Mouse (Mus musculus) ZHBTc4 (cell line): Measurements from ENCODE around the gene Hoxd13.

ENCODE experiments used
- DNase-seq: peaks from one replicate; pipeline ENCODE4 v3.0.0-alpha.2; 2011; ENCODE audit warnings: low read depth, low spot score

Hoxd13 gene

DNA sequence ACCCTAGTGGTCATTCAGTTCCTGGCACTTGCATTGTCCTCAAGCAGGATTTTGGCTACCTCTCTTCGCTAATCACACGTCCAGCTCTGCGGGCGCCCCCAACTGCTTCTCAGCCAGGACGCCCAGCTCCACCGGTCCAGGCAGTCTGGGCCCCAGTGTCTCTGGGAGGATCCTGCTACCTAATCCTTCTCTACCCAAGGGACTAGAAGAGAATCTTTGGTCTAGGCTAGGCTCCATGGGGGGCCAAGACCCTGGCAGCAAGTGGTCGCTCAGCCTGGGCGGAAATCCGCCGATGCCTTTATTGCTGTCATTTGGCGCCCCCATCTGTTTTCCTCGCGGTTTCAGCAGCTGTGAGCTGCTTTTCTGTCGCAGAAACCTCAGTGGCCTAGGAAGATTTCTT lies 6.4 kb upstream of the Hoxd13 start:
- peak; percentile 60 for DNase-seq

DNA sequence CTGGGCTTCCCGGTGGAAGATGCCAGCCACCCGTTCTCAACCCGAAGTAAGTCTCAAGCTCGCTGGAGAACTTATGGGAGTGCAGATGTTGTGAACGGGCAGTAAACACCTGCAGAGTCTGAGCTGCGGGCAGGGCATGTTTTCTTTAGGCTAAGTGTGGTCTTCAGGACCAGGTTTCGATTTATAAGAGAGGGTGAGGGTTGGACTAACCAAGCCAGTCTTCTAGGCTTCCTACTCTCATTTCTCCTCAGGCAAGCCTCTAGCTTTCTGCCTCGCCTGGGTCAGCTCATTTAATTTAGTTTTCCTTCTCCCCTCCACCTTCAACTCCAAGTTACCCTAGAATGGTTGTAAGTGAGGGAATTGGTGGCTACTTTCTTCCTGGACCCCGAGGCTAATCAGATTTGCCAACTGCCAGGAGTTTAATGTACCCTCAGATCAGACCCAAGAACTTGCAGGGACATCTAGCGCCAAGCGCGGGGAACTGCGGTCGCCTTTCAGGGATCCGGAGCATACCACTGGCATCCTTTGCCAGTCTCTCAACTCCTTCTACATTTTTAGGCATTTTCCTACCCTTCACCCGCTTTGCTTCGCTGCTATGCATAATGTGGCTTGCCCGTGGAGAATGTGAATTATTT lies 4.7 kb upstream of the Hoxd13 start:
- DNase-seq = peak; percentile 62

DNA sequence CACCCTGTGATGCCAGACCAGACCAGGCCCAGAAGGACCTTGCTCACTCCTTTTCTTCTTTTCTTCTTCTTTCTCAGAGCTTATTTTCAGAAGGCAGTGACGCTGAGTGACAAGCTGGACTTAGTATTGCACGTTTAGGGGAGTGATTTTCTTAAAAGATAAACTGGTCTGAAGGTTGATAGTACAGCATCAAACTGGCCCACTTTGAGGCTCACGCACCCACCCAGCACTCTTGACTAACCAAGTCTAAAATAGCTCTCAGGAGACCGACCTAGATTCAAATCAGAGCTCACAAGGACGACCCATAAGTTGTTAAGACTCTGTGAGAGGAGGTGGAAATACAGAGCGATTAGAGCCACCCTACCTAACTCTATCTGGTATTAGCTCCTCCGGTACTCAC lies 1.7 kb upstream of the Hoxd13 start:
- DNase-seq = peak; percentile 9

DNA sequence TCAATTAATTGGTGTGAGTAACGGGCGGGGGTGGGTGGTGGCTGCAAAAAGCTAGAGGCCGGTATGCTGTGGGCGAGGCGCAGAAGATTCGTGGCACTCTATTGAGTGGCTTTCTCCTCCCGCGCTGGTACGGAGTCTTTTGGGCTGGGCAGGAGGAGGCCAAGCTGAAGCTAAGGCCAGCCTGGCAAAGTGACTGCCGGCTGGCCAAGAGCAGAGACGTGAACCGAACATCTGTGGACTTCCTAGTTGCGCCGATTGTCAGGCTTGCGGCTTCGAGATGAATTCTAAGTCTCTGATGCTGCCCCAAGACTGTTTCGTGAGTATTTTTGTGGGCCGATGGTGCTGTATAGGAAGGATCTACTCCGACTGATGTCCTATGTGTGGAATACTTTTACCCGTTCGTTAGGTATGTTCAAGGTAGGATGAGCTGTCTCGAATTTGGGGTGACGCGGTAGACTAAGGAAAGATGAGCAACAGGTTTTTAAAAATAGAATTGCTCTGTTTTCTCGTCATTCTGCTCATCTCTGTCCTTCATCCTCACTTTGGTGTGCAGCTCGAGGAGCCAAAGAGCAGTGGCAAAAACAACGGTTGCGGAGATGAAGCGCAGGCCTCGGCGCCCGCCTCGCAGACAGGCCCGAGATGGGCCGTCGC lies 794 bp upstream of the Hoxd13 start:
- peak; percentile 58 for DNase-seq

DNA sequence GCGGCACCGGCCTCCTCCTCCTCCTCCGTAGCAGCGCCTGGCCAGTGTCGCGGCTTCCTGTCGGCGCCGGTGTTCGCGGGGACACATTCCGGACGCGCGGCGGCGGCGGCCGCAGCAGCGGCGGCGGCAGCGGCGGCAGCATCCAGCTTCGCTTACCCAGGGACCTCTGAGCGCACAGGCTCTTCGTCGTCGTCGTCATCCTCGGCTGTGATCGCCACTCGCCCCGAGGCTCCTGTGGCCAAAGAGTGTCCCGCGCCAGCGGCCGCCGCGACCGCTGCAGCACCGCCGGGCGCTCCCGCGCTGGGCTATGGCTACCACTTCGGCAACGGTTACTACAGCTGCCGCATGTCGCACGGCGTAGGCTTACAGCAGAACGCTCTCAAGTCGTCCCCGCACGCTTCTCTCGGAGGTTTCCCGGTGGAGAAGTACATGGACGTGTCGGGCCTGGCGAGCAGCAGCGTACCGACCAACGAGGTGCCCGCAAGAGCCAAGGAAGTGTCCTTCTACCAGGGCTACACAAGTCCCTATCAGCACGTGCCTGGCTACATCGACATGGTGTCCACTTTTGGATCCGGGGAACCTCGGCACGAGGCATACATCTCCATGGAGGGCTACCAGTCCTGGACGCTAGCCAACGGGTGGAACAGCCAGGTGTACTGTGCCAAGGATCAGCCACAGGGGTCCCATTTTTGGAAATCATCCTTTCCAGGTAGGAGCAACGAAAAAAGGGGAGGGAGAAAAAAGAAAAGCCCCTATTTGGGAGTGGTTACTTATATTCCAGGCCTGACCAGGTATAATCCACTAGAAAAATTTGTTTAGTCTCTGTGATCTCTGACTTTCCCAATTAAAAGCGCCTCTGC lies 490 bp downstream of the Hoxd13 start:
- peak; percentile 71 for DNase-seq

DNA sequence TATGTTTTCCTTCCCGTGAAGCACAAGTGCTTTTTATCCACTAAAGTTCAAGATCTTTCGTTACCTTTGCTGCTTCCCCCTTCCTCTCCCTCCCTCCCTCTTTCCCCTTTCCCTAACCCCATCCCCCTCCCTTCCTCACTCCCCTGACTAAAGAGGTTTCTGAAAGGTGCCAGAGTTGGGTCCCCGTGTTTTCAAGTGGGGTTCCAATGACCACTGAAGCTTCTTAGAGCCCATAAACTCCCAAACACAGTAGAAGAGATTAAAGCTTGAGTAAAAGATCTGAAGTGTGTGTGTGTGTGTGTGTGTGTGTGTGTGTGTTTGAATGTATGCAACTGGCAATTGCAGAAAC lies 1.1 kb downstream of the Hoxd13 start:
- peak; percentile 39 for DNase-seq

DNA sequence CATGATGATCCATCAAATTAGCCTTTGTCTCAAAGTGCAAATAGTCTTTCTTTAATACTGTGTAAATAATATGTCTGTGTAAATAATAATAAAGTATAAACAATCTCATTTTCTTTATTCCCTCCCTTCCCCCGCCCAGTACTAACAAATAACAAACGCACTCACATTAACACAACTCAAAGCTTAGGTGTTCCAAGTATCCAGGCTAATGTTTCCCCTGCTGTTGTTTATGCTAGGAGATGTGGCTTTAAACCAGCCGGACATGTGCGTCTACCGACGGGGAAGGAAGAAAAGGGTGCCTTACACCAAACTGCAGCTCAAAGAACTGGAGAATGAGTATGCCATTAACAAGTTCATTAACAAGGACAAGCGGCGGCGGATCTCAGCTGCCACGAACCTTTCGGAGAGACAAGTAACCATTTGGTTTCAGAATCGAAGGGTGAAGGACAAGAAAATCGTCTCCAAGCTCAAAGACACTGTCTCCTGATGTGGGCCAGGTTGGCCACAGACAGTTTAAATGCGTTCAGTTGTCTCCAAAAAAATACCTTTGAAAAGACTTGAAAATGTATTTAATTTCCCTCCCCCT lies 1.6 kb downstream of the Hoxd13 start:
- peak; percentile 48 for DNase-seq

DNA sequence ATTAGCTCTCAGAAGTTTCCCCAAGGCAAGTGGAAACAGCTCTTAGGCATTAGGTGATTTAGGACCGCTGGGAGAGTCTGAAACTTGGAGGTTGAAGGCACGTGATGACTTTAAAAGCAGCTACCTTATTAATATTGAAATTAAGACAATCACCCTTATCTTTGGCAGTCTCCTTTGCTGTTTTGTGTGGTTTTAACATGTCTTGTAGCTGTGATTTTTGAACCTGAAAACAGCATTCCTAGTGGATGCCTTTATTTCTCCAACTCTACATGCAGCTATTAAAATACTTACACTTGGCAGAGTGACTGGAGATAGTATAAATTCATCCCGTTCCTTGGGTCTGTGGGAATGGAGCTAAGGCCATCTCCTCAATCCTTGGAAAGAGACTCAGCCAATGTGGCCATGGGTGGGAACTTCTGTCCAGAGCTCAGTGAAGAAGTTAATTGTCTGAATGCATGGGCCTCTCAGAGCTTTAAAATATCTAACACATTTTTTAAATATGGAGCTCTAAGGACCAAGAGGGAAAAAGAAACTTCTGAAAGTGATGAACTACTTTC lies 2.6 kb downstream of the Hoxd13 start:
- no peak for DNase-seq

DNA sequence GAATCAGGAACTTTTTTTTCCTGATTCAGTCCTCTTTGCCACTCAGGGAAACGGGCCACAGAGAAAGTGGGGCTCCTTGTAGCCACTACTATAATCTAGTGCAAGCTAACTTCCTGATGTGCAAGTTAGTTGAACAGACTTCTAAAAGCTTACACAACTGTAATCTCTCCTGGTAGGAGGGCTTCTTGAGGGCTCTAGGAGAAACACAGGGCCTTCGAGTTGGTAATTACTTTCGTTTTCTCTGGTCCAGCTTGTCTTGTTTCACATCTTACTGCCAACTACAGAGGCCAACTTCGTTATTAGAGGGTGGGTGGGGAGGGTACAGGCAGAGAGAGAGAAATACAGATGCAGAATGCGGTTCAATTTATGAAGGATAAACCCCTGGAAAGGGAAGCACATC lies 3.7 kb downstream of the Hoxd13 start:
- DNase-seq = no peak

DNA sequence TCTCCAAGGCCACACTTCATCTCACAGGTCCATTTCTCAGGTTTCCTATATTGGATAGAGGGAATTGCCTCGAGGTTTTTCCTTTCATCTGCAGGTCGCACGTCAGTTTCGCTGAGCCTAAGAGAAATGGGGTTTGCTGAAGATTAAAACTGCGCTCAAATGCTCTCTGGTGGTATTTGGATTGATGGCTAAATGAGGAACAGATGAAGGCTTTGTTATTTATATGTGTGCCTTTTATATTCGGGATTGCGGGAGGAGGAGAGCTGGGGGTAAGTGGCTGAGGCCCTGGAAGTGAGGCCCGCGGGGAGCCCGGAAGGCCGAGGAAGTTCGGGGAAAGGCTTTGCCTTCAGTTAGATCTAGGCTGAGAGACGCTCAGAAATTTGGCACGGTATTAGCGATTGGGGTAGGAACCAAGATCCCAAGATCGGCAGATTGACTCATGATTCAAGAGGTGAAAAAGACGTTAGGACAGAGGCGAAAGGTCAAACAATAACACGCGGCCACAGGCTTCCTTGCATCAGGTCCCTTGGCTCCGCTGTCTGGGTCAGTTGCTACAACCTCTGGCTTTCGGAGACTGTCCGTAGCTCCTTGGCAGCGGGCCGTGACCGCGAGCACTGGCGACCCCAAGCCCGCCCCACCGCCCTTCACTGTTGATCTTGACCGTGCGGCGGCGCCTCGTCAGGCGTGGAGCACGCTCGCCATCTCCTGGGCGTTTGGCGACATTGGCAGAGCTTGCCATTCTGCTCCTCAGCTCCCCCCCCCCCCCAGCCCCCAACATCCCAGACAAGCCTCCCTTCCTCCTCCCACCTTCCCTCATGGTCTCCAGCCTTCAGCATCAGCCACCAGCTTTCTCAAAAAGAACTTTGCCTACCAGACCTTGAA lies 4.6 kb downstream of the Hoxd13 start:
- peak; percentile 90 for DNase-seq

DNA sequence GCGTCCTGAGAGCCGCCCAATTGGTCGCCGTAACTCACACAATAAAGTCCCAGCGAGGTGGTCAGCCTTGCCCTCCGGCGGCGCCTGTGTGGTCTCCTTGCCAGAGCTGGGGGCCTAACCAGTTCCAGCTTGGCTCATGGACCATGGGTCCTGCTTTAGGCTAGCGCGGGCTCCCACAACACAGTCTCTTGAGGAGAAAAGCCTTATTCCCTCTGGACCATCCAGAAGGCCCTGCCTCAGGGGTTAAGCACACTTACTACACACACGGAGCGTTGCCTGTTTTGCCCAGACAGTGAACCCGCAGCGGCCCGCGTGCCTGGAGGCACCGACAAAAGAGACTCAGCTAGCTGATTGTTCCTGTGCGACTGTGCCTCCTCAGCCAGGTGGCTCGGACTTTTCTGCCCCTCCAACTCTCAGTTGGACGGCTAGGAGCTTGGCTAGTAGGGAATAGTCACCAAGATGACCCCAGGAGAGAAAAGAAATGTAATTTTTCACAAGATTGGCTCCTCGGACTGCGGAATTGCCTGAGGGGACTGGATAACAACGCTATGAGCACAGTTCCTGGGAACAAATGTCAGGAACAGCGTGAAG lies 5.8 kb downstream of the Hoxd13 start:
- DNase-seq = peak; percentile 38

DNA sequence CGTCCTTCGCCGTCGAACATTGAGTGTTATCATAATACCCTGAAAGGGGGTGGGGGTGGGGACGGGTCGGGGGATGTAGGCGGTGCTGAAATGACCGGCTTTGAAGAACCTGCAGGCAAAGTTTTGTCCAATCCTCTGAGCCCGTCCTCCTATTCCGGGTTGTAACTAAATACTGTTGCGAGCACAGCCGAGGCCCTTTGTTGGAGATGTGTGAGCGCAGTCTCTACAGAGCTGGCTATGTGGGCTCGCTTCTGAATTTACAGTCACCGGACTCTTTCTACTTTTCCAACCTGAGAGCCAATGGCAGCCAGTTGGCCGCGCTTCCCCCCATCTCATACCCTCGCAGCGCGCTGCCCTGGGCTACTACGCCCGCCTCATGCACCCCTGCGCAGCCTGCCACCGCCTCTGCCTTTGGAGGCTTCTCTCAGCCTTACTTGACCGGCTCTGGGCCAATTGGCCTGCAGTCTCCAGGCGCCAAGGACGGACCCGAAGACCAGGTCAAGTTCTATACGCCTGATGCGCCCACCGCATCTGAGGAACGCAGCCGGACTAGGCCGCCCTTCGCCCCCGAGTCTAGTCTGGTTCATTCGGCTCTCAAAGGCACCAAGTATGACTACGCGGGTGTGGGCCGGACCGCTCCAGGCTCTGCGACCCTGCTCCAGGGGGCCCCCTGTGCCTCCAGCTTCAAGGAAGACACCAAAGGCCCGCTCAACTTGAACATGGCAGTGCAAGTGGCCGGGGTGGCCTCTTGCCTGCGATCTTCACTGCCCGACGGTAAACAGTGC lies 7.0 kb downstream of the Hoxd13 start, which contains the start of gene Hoxd12:
Gene Hoxd12, plus strand, starts transcription at position 133 of the 785 bp plus-strand sequence.
- peak; percentile 47 for DNase-seq

DNA sequence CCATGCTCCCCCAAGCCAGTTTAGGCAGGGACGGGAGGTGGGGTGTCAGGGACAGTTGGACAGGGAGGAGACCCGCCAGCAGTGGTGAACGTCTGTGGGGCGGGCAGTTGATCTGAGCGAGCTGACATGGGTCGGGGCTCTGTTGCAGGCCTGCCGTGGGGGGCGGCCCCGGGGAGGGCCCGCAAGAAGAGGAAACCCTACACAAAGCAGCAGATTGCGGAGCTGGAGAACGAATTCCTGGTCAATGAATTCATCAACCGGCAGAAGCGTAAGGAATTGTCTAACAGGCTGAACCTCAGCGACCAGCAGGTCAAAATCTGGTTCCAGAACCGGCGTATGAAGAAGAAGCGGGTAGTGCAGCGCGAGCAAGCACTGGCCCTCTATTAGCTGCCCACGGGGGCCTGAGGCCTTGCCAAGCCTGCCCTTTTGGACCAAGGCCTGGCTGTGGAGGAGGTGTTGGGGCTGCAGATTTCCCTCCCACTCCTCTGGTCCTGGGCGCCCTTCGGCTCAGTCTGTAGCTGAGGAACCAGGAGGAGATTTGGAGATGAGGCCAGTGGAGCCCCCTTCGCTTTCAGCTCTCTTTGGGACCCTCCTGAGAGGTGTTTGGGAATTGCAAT lies 7.7 kb downstream of the Hoxd13 start:
- no peak for DNase-seq

DNA sequence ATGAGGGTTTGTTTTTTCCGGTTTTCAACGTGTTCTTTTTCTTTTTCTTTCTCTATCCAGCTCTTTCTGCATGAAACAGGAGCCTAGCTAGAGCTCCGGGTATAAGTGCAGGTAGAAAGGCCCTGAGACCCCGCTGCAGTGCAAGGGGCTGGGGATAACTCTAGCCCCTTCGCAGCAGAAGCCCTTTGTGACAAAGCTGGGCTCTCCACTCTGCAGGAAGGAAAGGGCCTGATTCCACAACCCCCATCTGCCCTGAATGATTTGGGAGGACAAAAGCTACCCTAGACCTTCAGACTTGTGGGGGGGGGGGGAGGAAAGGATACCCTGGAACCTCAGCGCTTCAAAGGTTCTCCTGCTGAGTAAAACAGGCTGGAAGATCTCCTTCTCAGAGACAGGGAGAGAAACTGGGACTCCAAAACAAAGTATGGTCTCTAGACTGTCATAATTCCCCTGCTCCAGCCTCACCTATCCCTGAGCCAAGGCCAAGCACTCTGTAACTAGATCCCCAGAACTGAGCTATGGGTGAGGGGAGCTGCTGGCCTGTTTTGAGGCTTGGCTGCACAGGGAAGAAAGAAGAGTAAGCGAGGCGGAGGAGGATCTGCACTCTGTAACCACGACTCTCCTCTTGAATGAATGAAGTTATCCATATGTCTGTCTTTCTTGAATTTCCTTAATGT lies 8.4 kb downstream of the Hoxd13 start:
- no peak for DNase-seq

DNA sequence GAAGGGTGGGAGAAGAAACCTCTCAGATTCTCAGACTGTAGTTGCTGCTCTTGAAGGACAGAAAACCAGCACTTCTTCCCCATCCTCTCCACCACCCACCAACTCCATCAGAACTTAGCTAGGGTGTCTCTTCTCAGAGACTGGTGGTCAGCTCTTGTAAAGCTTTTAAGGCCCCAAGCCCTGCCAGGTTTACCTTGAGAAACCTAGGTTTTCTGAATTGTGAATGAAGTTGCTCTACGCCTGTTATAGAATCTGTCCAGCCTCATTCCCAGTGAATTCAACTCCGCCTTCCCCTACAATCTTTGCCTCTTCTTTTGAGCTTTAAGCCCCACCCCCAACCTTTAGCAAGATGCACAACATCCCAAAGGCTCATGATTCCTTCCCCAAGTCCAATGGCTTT lies 9.0 kb downstream of the Hoxd13 start:
- no peak for DNase-seq

DNA sequence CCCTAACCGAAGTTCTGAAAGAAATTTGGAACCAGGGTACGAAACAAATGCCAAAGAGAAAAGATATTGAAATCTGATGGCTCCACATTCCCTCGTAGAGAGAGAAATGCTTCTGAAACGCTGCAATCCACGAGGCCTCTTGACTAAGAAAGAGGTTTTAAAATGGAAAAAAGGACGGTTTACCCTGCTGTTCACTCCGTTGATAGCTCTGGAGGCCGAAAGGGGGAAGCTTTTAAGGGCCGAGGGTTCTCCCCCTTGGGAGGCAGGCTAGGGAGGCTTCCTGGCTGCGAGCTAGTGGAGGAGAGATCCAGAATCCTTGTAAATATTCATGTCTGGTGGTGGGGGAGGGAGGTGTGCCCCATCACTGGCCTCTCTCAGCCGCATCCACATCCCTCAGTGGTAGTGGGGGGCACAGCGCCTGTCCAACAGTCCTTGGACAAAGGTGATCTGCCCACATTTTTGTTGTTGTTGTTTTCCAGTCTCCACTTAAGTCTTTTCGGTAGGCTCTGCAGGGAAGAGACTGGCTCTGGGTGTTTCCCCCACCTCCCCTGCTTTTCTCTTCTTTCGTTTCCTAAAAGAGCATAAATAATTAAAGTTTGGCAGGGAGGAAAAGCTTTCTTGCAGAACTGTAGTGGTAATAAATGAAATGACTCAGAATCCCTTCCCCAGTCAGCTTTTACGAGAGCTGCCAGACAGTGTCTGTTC lies 10.9 kb downstream of the Hoxd13 start, which contains the start of gene Hoxd11:
Gene Hoxd11, plus strand, starts transcription at position 667 of the 705 bp plus-strand sequence.
- DNase-seq = peak; percentile 46

DNA sequence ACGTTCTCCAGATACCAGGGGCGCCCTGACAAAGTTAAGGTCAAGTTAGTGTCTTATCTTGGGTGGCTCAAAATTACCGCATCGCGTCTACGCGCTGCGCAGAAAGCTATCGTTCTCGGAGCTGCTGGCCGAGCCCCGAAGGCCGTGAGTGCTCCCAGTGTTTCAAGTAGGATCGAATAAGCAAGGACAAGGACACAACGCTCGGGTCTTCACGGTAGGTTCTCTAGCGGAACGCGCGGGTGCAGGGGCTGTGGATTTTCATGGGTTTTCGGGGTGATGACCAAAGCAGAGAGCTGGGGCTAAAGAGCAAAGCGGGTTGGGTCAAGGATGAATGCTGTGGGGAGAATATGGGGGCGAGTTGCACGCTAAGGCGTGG lies 11.5 kb downstream of the Hoxd13 start:
- peak; percentile 55 for DNase-seq

DNA sequence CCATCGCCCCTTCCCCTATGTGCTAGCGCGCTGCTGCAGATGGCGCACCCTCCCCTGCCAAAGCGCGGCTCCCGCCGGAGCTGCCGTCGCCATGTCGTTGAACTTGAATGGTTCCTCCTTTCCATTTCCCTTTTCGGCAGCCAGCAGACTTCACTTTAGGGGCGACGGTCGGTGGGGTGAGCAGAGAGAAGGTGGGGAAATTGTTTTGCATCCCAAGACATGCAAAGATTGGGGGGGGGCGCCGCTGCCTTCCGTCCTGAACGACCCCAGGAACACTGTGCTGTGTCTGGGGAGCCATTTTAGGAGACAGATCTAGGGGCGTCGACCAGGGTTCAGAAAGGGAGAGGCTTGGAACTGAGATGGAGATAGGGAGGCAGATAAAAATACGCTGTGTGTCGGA lies 11.9 kb downstream of the Hoxd13 start:
- DNase-seq = peak; percentile 66
